Mouse (Mus musculus) hindbrain, embryonic 13.5 days (tissue): ENCODE results near the gene Baz2a. TPM values are rescaled to one million over a fixed set of nuclear protein-coding genes. Genes with fewer than 3 reads are reported as not detected.
A peak's percentile ranks its signal among the peaks of the same experiment; 100 is the strongest.
"Not testable (repeated sequence)": the region's sequence is repeated elsewhere in the genome, so short reads cannot be mapped to it uniquely, and the experiment has no call there.

Experiments used
- ATAC-seq: fragments of 200-750 bp; cut with Nextera tagmentation; 2 replicates; pipeline ENCODE4 v1.8.0; 2017; ENCODE audit warnings: moderate TSS enrichment; ENCODE audit not compliant: low FRiP score
- H3K27ac ChIP-seq: fragments of 300-500 bp; sonication (generic); 2 replicates; pipeline ENCODE4 v1.5.1; 2015; ENCODE audit warnings: inconsistent platforms, mild to moderate bottlenecking, moderate library complexity
- H3K27me3 ChIP-seq: fragments of 300-500 bp; sonication (generic); 2 replicates; pipeline ENCODE4 v1.6.1; 2015; ENCODE audit warnings: mild to moderate bottlenecking, inconsistent platforms
- H3K36me3 ChIP-seq: fragments of 300-500 bp; sonication (generic); 2 replicates; pipeline ENCODE4 v1.6.1; 2015; ENCODE audit warnings: mild to moderate bottlenecking, inconsistent platforms
- H3K4me1 ChIP-seq: fragments of 300-500 bp; sonication (generic); replicated peaks from 2 replicates; pipeline ENCODE4 v1.6.1; 2015; ENCODE audit warnings: inconsistent platforms
- H3K4me2 ChIP-seq: fragments of 300-500 bp; sonication (generic); 2 replicates; pipeline ENCODE4 v1.6.1; 2015; ENCODE audit warnings: inconsistent platforms, mild to moderate bottlenecking, moderate library complexity
- H3K4me3 ChIP-seq: fragments of 300-500 bp; sonication (generic); 2 replicates; pipeline ENCODE4 v1.5.1; 2015; ENCODE audit warnings: mild to moderate bottlenecking, inconsistent platforms
- H3K9ac ChIP-seq: fragments of 300-500 bp; sonication (generic); 2 replicates; pipeline ENCODE4 v1.6.1; 2015; ENCODE audit warnings: mild to moderate bottlenecking, inconsistent platforms
- H3K9me3 ChIP-seq: fragments of 300-500 bp; sonication (generic); 2 replicates; pipeline ENCODE4 v1.6.1; 2016; ENCODE audit warnings: inconsistent platforms
- whole genome bisulfite sequencing: fragments of 180-500 bp; shearing (Covaris S2); methylation state at CpG from one replicate; pipeline ENCODE4 v1.1.7; 2015; 5-methylcytosine and 5-hydroxymethylcytosine counted together
- polyA plus RNA-seq: library from polyadenylated mRNA; unstranded; fragments of >200 nt; fragmentation: Nextera tagmentation; extraction: Ambion mirVana; gene quantifications from 2 replicates; pipeline ENCODE4 v1.2.1, GENCODE M21; 2015

Baz2a gene
- polyA plus RNA-seq, 1 experiment from 2014 or later: 13.4 TPM

- Histone ChIP-seq H3K4me1 (peaks cover 10% of the 10 kb centered on the region), H3K27ac (no peak overlapping the region), H3K9ac (no peak overlapping the region), H3K36me3 (peaks cover 24% of the 10 kb centered on the region), H3K27me3 (no peaks in the 10 kb centered on the region), H3K4me3 (no peak overlapping the region), H3K4me2 (no peak overlapping the region), H3K9me3 (no peaks in the 10 kb centered on the region)
- WGBS: 92% methylated on average over 6 of the region's 6 CpGs
- no peak for ATAC-seq
These were observed 44.0 kb downstream of the Baz2a start for GRCm38 (mm10) chr10:128135374-128135773.

GRCm38 (mm10) chr10:128140236-128140952, 49.0 kb downstream of the Baz2a start:
- no peak overlapping the region for H3K4me2 ChIP-seq
- ATAC-seq: no peak
- no peak overlapping the region for H3K27ac ChIP-seq
- no peak overlapping the region for H3K4me3 ChIP-seq
- no peak overlapping the region for H3K9ac ChIP-seq
- peaks cover 7% of the 10 kb centered on the region; the same call in 1 of the 2 replicates for H3K36me3 ChIP-seq
- H3K4me1 ChIP-seq: no peaks in the 10 kb centered on the region
- H3K9me3 ChIP-seq: no peaks in the 10 kb centered on the region
- WGBS: 69% methylated on average over 12 of the region's 12 CpGs
- no peaks in the 10 kb centered on the region for H3K27me3 ChIP-seq

- H3K4me2 ChIP-seq: no peak overlapping the region
- H3K9ac ChIP-seq: 0 out of 2 replicates have a peak overlapping the region, but pooled peaks have one; percentile 24
- no peak overlapping the region for H3K4me3 ChIP-seq
- H3K27ac ChIP-seq: no peak overlapping the region
- peaks cover 7% of the 10 kb centered on the region; the same call in 1 of the 2 replicates for H3K36me3 ChIP-seq
- H3K9me3 ChIP-seq: no peaks in the 10 kb centered on the region
- no peaks in the 10 kb centered on the region for H3K27me3 ChIP-seq
- no peak for ATAC-seq
- H3K4me1 ChIP-seq: no peaks in the 10 kb centered on the region
- WGBS: 68% methylated on average over 2 of the region's 2 CpGs
These were observed 50.8 kb downstream of the Baz2a start for GRCm38 (mm10) chr10:128142165-128142564.

GRCm38 (mm10) chr10:128143659-128144058, 52.3 kb downstream of the Baz2a start:
- peaks cover 7% of the 10 kb centered on the region; the same call in 1 of the 2 replicates for H3K36me3 ChIP-seq
- WGBS: 78% methylated on average over 4 of the region's 4 CpGs
- H3K4me3 ChIP-seq: no peak overlapping the region
- H3K9me3 ChIP-seq: no peaks in the 10 kb centered on the region
- no peak for ATAC-seq
- no peaks in the 10 kb centered on the region for H3K4me1 ChIP-seq
- no peak overlapping the region for H3K4me2 ChIP-seq
- H3K9ac ChIP-seq: no peak overlapping the region
- H3K27ac ChIP-seq: no peak overlapping the region
- no peaks in the 10 kb centered on the region for H3K27me3 ChIP-seq

GRCm38 (mm10) chr10:128144961-128145360, 53.6 kb downstream of the Baz2a start:
- no peak for ATAC-seq
- no peaks in the 10 kb centered on the region for H3K27me3 ChIP-seq
- no peak overlapping the region for H3K27ac ChIP-seq
- H3K9me3 ChIP-seq: no peaks in the 10 kb centered on the region
- H3K4me1 ChIP-seq: peaks cover 6% of the 10 kb centered on the region
- no peak overlapping the region for H3K4me2 ChIP-seq
- H3K4me3 ChIP-seq: no peak overlapping the region
- H3K9ac ChIP-seq: no peak overlapping the region
- WGBS: 82% methylated on average over 2 of the region's 2 CpGs
- H3K36me3 ChIP-seq: peaks cover 7% of the 10 kb centered on the region; the same call in 1 of the 2 replicates

GRCm38 (mm10) chr10:128148789-128149365, 57.5 kb downstream of the Baz2a start:
- ATAC-seq: no peak
- no peak overlapping the region for H3K4me3 ChIP-seq
- H3K9me3 ChIP-seq: no peaks in the 10 kb centered on the region
- H3K36me3 ChIP-seq: 0 out of 2 replicates have a peak, but pooled peaks cover under 1% of the 10 kb centered on the region
- H3K9ac ChIP-seq: no peak overlapping the region
- H3K4me2 ChIP-seq: no peak overlapping the region
- H3K27me3 ChIP-seq: no peaks in the 10 kb centered on the region
- peaks cover 7% of the 10 kb centered on the region for H3K4me1 ChIP-seq
- 91% methylated on average over 5 of the region's 5 CpGs for WGBS
- H3K27ac ChIP-seq: no peak overlapping the region; the same call in 1 of the 2 replicates

- no peaks in the 10 kb centered on the region for H3K27me3 ChIP-seq
- no peak overlapping the region for H3K4me3 ChIP-seq
- H3K9ac ChIP-seq: no peak overlapping the region
- H3K4me1 ChIP-seq: peaks cover 7% of the 10 kb centered on the region
- ATAC-seq: no peak
- H3K9me3 ChIP-seq: no peaks in the 10 kb centered on the region
- no peak overlapping the region for H3K27ac ChIP-seq
- no peak overlapping the region for H3K4me2 ChIP-seq
- H3K36me3 ChIP-seq: no peaks in the 10 kb centered on the region
- 8% methylated on average over 5 of the region's 5 CpGs for WGBS
These were observed 58.2 kb downstream of the Baz2a start for GRCm38 (mm10) chr10:128149592-128149991.

- no peak overlapping the region for H3K4me3 ChIP-seq
- no peaks in the 10 kb centered on the region for H3K27me3 ChIP-seq
- no peak overlapping the region for H3K4me2 ChIP-seq
- H3K9ac ChIP-seq: no peak overlapping the region
- no peak for ATAC-seq
- peaks cover 7% of the 10 kb centered on the region for H3K4me1 ChIP-seq
- H3K27ac ChIP-seq: no peak overlapping the region
- no peaks in the 10 kb centered on the region for H3K9me3 ChIP-seq
- 84% methylated on average over 14 of the region's 14 CpGs for WGBS
- H3K36me3 ChIP-seq: no peaks in the 10 kb centered on the region
These were observed 59.6 kb downstream of the Baz2a start for GRCm38 (mm10) chr10:128150941-128151340.

GRCm38 (mm10) chr10:128153978-128154377, 62.6 kb downstream of the Baz2a start:
- Histone ChIP-seq H3K4me2 (no peak overlapping the region), H3K9ac (no peak overlapping the region), H3K9me3 (no peaks in the 10 kb centered on the region), H3K36me3 (no peaks in the 10 kb centered on the region), H3K27ac (no peak overlapping the region), H3K4me3 (no peak overlapping the region), H3K4me1 (peaks cover 7% of the 10 kb centered on the region), H3K27me3 (no peaks in the 10 kb centered on the region)
- 81% methylated on average over 3 of the region's 3 CpGs for WGBS
- no peak for ATAC-seq

GRCm38 (mm10) chr10:128165726-128166125, 74.3 kb downstream of the Baz2a start:
- H3K9ac ChIP-seq, H3K9me3 ChIP-seq, H3K27ac ChIP-seq, H3K36me3 ChIP-seq, H3K4me1 ChIP-seq, H3K4me3 ChIP-seq, ATAC-seq, H3K27me3 ChIP-seq, H3K4me2 ChIP-seq: not testable (repeated sequence)
- 87% methylated on average over 3 of the region's 3 CpGs for WGBS

GRCm38 (mm10) chr10:128167091-128167490, 75.7 kb downstream of the Baz2a start:
- no peak overlapping the region; the same call in 1 of the 2 replicates for H3K27ac ChIP-seq
- WGBS: 57% methylated on average over 6 of the region's 6 CpGs
- H3K9me3 ChIP-seq: no peaks in the 10 kb centered on the region
- H3K4me3 ChIP-seq: no peak overlapping the region
- H3K4me1 ChIP-seq: no peaks in the 10 kb centered on the region
- no peak overlapping the region for H3K9ac ChIP-seq
- ATAC-seq: no peak
- no peak overlapping the region for H3K4me2 ChIP-seq
- H3K27me3 ChIP-seq: no peaks in the 10 kb centered on the region
- H3K36me3 ChIP-seq: no peaks in the 10 kb centered on the region

GRCm38 (mm10) chr10:128171348-128171747, 80.0 kb downstream of the Baz2a start:
- not testable (repeated sequence) for H3K9ac ChIP-seq, H3K36me3 ChIP-seq, ATAC-seq, H3K27me3 ChIP-seq, H3K27ac ChIP-seq, H3K4me2 ChIP-seq, H3K9me3 ChIP-seq, H3K4me3 ChIP-seq
- H3K4me1 ChIP-seq: peaks cover 17% of the 10 kb centered on the region
- WGBS: 97% methylated on average over 10 of the region's 10 CpGs

GRCm38 (mm10) chr10:128175302-128175701, 83.9 kb downstream of the Baz2a start:
- Histone ChIP-seq H3K4me2 (peak overlapping the region; percentile 75), H3K27me3 (no peaks in the 10 kb centered on the region), H3K27ac (no peak overlapping the region), H3K9ac (peak overlapping the region; percentile 74; the same call in 1 of the 2 replicates), H3K4me1 (peaks cover 21% of the 10 kb centered on the region), H3K36me3 (no peaks in the 10 kb centered on the region), H3K9me3 (no peaks in the 10 kb centered on the region), H3K4me3 (peak overlapping the region; percentile 52)
- whole genome bisulfite sequencing: 24% methylated on average over 3 of the region's 3 CpGs
- ATAC-seq: no peak
